In genomic region chr7:7136379-7136866, GRCm38 (mm10) we compare ENCODE assay signal across 8 mouse cellular contexts. TPM values are rescaled to one million over a fixed set of nuclear protein-coding genes. Genes with fewer than 3 reads are reported as not detected.
A peak's percentile ranks its signal among the peaks of the same experiment; 100 is the strongest.
DNase-seq lines count a peak whose midpoint lies in the region; ATAC-seq and TF ChIP-seq lines count a peak whose summit lies in the region.

Gene Zfp773, minus strand, starts transcription at chr7:7136755.

- 5% methylated on average over 16 of the region's 16 CpGs for WGBS in hindbrain, postnatal 0 days

- peaks cover 16% of the 10 kb centered on the region for H3K36me3 ChIP-seq in hindbrain, postnatal 0 days (ENCODE audit: insufficient read depth, low read length)

- H3K27me3 ChIP-seq in hindbrain, postnatal 0 days (ENCODE audit: insufficient read depth, low read length) = no peaks in the 10 kb centered on the region

- no peaks in the 10 kb centered on the region for H3K9me3 ChIP-seq in hindbrain, postnatal 0 days (ENCODE audit: low read length)

- peak; percentile 73 for TF ChIP-seq CTCF in hindbrain, postnatal 0 days (IDR thresholded peaks at IDR 0.05; ENCODE audit: low read depth)

- ATAC-seq in hindbrain, postnatal 0 days = peak; percentile 97

- DNase-seq in ZHBTc4 (ENCODE audit: low read depth, low spot score) = peak; percentile 61
- peak; percentile 70 for DNase-seq in cerebellum, adult 9-11 months
- peak; percentile 42 to 45 for DNase-seq in frontal cortex, postnatal 25 days (ENCODE audit: low spot score in 2 of 2)
- DNase-seq in hindbrain, postnatal 0 days (ENCODE audit: low spot score) = peak; percentile 81
- peak; percentile 35 for DNase-seq in left cerebral cortex, adult 11 months (ENCODE audit: low spot score)
- peak; percentile 40 for DNase-seq in lung, postnatal 25 days (ENCODE audit: low spot score)
- DNase-seq in retina, embryonic 14.5 days (ENCODE audit: low spot score) = peak; percentile 80
- peak; percentile 45 to 60 for DNase-seq in urinary bladder, postnatal 36 days (ENCODE audit: low spot score in 2 of 2)

- peak within 1 kb of the TSS; percentile 67 for H3K4me2 ChIP-seq in hindbrain, postnatal 0 days (ENCODE audit: low read depth, low read length)

- peak within 1 kb of the TSS; percentile 81 for H3K27ac ChIP-seq in hindbrain, postnatal 0 days

- peak within 1 kb of the TSS; percentile 51 for H3K4me3 ChIP-seq in hindbrain, postnatal 0 days (ENCODE audit: low read length)

- no peaks in the 10 kb centered on the region; the same call in 1 of the 2 replicates for H3K4me1 ChIP-seq in hindbrain, postnatal 0 days (ENCODE audit: insufficient read depth, low read length)

- H3K9ac ChIP-seq in hindbrain, postnatal 0 days (replicated peaks; ENCODE audit: low read length) = peak within 1 kb of the TSS; percentile 59

RNA-seq across cellular contexts. Expression of gene Zfp773, which starts in this region (rescaled TPM):
- total RNA-seq in hindbrain, postnatal 0 days (2014; rRNA removed) = 1.7 and 2.8 TPM in 2 replicates
- polyA plus RNA-seq in hindbrain, postnatal 0 days (2015; fragmentation: Nextera tagmentation; extraction: Ambion mirVana) = 3.2 and 3.5 TPM in 2 replicates

Comparison
In these comparisons a context has a peak if more than half of its experiments do, and no peak if none do; other contexts are left out.
1. Peak in every context shown above with its lines: DNase-seq, ATAC-seq, H3K4me3 ChIP-seq and H3K27ac ChIP-seq.